Mouse (Mus musculus) heart, postnatal 0 days (tissue): ENCODE results near the gene Bhmt2. TPM values are rescaled to one million over a fixed set of nuclear protein-coding genes. Genes with fewer than 3 reads are reported as not detected.

Experiments used
- ATAC-seq: fragments of 200-750 bp; cut with Nextera tagmentation; 2 replicates; pipeline ENCODE4 v1.8.0; 2017; ENCODE audit warnings: low read depth, moderate number of reproducible peaks, moderate library complexity; ENCODE audit not compliant: insufficient read depth
- DNase-seq: peaks from one replicate; pipeline ENCODE4 v3.0.0-alpha.2; 2016; ENCODE audit warnings: low spot score
- H3K27ac ChIP-seq: fragments of 300-500 bp; sonication (generic); 2 replicates; pipeline ENCODE4 v1.5.1; 2014; ENCODE audit warnings: low read depth, mild to moderate bottlenecking
- H3K27me3 ChIP-seq: fragments of 300-500 bp; sonication (generic); 2 replicates; pipeline ENCODE4 v1.6.1; 2014; ENCODE audit warnings: low read length, mixed read lengths; ENCODE audit not compliant: control insufficient read depth, insufficient read depth
- H3K36me3 ChIP-seq: fragments of 300-500 bp; sonication (generic); replicated peaks from 2 replicates; pipeline ENCODE4 v1.6.1; 2014; ENCODE audit warnings: low read length, mixed read lengths; ENCODE audit not compliant: control insufficient read depth, insufficient read depth
- H3K4me1 ChIP-seq: fragments of 300-500 bp; sonication (generic); 2 replicates; pipeline ENCODE4 v1.6.1; 2014; ENCODE audit warnings: antibody characterized with exemption; ENCODE audit not compliant: control insufficient read depth, insufficient read depth
- H3K4me2 ChIP-seq: fragments of 300-500 bp; sonication (generic); 2 replicates; pipeline ENCODE4 v1.6.1; 2014; ENCODE audit warnings: low read depth, mild to moderate bottlenecking, low read length, moderate library complexity
- H3K4me3 ChIP-seq: fragments of 300-500 bp; sonication (generic); 2 replicates; pipeline ENCODE4 v1.5.1; 2014; ENCODE audit warnings: low read depth, low read length
- H3K9ac ChIP-seq: fragments of 300-500 bp; sonication (generic); replicated peaks from 2 replicates; pipeline ENCODE4 v1.6.1; 2014; ENCODE audit warnings: low read depth, low read length, mixed read lengths
- H3K9me3 ChIP-seq: fragments of 300-500 bp; sonication (generic); replicated peaks from 2 replicates; pipeline ENCODE4 v1.6.1; 2016; ENCODE audit warnings: low read length; ENCODE audit not compliant: control insufficient read depth
- CTCF ChIP-seq: IDR thresholded peaks from 2 replicates; pipeline ENCODE4 v1.5.1; 2016; ENCODE audit warnings: antibody characterized with exemption, control low read depth, low read depth
- EP300 ChIP-seq: IDR thresholded peaks from 2 replicates; pipeline ENCODE4 v1.6.1; 2016; ENCODE audit warnings: antibody characterized with exemption, low read depth
- WGBS: fragments of 180-500 bp; shearing (Covaris S2); extraction: QIAGEN DNeasy Blood & Tissue Kit; methylation state at CpG from one replicate; pipeline ENCODE4 v1.1.7; 2014; 5-methylcytosine and 5-hydroxymethylcytosine counted together
- polyA plus RNA-seq: library from polyadenylated mRNA; unstranded; fragments of >200 nt; fragmentation: Nextera tagmentation; extraction: Ambion mirVana; gene quantifications from 2 replicates; pipeline ENCODE4 v1.2.1, GENCODE M21; 2015
- total RNA-seq: library from RNA; depleted of rRNA; stranded (reverse); fragments of >200 nt; gene quantifications from 2 replicates; pipeline ENCODE4 v1.2.3, GENCODE M21; 2014; ENCODE audit warnings: low replicate concordance; rRNA removed

Bhmt2 gene
- total RNA-seq (not detected in 2 replicates), polyA plus RNA-seq (not detected in 2 replicates)

DNA sequence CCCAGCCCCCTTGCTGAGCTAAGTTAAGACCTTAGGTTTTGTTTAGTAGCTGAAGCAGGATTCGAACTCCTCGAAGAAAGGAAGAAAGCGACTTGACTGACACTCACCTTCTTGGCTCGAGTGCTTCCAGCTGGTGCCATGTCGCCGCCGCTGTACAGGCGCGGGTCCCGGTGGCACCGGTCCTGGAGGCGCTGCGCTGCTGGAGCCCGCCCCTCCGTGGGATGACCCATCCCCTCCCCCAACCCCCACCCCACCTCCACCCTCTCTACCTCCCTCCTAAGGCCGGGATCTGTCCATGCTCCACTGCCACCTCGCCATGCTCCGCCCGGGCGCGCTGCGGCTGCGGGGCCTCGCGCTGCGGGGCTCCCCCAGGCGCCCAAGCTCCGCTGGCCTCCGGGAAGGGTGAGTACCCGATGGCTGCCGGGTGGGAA lies at the start of gene Bhmt2, which contains the start of gene Dmgdh:
Gene Bhmt2, minus strand, starts transcription at position 172 of the 431 bp plus-strand sequence.
Gene Dmgdh, plus strand, starts transcription at position 303 of the 431 bp plus-strand sequence.
- peaks cover 10% of the 10 kb centered on the region; the same call in 1 of the 2 replicates for H3K27me3 ChIP-seq
- H3K36me3 ChIP-seq = no peaks in the 10 kb centered on the region
- no peak for ATAC-seq
- no peaks in the 10 kb centered on the region for H3K9me3 ChIP-seq
- H3K27ac ChIP-seq = no peak within 1 kb of the TSS
- peak within 1 kb of the TSS; percentile 11; the same call in 1 of the 2 replicates for H3K4me3 ChIP-seq
- 8% methylated on average over 25 of the region's 31 CpGs for WGBS
- H3K9ac ChIP-seq = no peak within 1 kb of the TSS
- TF ChIP-seq CTCF = no peak
- TF ChIP-seq EP300 = no peak
- H3K4me2 ChIP-seq = peak within 1 kb of the TSS; percentile 37
- H3K4me1 ChIP-seq = no peaks in the 10 kb centered on the region
- no peak for DNase-seq

DNA sequence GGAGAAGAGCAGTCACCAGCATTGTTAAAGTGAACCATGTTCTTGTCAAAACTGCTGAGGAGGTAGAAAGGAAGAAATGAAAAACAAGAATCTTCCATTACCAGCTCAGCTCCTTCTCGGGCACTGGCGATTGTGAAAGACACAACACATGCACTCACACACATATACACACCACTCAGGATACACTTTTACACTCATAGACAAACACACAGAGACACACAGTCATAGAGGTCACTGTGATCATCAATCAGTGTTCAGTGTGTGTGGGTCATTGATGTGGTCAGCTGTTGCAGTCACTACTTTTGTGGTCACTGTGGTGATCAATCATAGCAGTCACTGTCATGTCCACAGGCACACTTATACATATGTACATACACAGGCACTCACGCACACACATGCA lies 49.4 kb upstream of the Bhmt2 start:
- Histone ChIP-seq H3K4me2 (no peak overlapping the region), H3K9me3 (no peaks in the 10 kb centered on the region), H3K4me3 (no peak overlapping the region), H3K36me3 (no peaks in the 10 kb centered on the region), H3K9ac (no peak overlapping the region), H3K4me1 (no peaks in the 10 kb centered on the region), H3K27me3 (no peaks in the 10 kb centered on the region), H3K27ac (no peak overlapping the region)
- TF ChIP-seq EP300 (no peak), CTCF (no peak)
- no peak for ATAC-seq
- no peak for DNase-seq
- WGBS = 81% methylated on average over 3 of the region's 3 CpGs

DNA sequence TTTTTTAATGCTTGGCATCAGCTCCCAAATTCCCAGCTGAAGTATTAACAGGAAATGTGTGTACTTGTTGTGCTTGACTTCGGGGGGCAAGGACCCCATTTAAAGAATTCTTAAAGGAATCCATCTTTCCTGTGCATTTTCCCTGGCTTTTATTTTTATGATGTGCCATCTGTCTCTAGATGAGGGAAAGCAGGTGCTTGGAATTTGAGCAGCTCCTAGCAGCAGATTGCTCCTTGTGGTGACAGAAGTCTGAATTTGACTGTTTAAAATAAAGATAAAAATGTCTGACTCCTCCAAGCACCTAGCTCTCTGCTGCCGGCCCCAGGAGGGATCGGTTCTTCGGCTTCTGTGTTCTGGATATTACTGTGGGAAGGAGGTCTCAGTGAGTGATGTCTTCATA lies 47.8 kb upstream of the Bhmt2 start:
- Histone ChIP-seq H3K36me3 (no peaks in the 10 kb centered on the region), H3K27ac (no peak overlapping the region), H3K4me3 (no peak overlapping the region), H3K4me2 (no peak overlapping the region), H3K4me1 (no peaks in the 10 kb centered on the region), H3K9ac (no peak overlapping the region), H3K9me3 (no peaks in the 10 kb centered on the region), H3K27me3 (no peaks in the 10 kb centered on the region)
- WGBS = 66% methylated on average over 4 of the region's 4 CpGs
- DNase-seq = no peak
- TF ChIP-seq CTCF = no peak
- TF ChIP-seq EP300 = no peak
- no peak for ATAC-seq

- ATAC-seq (no peak), DNase-seq (peak; percentile 58)
- Histone ChIP-seq H3K9ac (no peak overlapping the region), H3K4me2 (no peak overlapping the region), H3K9me3 (no peaks in the 10 kb centered on the region), H3K4me1 (no peaks in the 10 kb centered on the region), H3K27me3 (no peaks in the 10 kb centered on the region), H3K36me3 (no peaks in the 10 kb centered on the region), H3K4me3 (no peak overlapping the region), H3K27ac (no peak overlapping the region)
- no peak for TF ChIP-seq EP300
- TF ChIP-seq CTCF = peak; percentile 79
- WGBS = 2% methylated on average over 7 of the region's 7 CpGs
Observed at GRCm38 (mm10) chr13:93718948-93719347, 44.8 kb upstream of the Bhmt2 start.

DNA sequence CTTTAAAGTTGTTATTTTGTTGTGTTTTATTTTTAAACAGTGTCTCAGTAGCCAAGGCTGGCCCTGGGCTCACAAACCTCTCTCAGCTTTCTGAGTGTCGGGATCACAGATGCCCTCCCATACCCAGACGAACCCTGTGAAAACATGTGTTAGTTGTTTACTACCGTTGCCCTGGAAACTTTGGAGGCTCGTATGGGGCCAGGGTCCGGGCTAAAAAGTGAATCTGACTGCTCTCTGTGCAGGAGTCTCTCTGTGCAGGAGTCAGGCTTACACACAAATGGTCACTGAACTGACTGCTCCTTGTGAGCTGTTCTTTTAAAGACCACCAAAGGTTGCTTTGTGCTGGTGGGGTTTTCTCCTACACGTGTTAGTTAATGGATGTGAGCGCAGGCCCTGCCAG lies 43.0 kb upstream of the Bhmt2 start:
- TF ChIP-seq CTCF = no peak
- TF ChIP-seq EP300 = no peak
- ATAC-seq (no peak), DNase-seq (no peak)
- Histone ChIP-seq H3K27me3 (no peaks in the 10 kb centered on the region), H3K27ac (no peak overlapping the region), H3K9ac (no peak overlapping the region), H3K4me3 (no peak overlapping the region), H3K4me1 (no peaks in the 10 kb centered on the region), H3K36me3 (no peaks in the 10 kb centered on the region), H3K4me2 (no peak overlapping the region), H3K9me3 (no peaks in the 10 kb centered on the region)
- 59% methylated on average over 7 of the region's 7 CpGs for WGBS

DNA sequence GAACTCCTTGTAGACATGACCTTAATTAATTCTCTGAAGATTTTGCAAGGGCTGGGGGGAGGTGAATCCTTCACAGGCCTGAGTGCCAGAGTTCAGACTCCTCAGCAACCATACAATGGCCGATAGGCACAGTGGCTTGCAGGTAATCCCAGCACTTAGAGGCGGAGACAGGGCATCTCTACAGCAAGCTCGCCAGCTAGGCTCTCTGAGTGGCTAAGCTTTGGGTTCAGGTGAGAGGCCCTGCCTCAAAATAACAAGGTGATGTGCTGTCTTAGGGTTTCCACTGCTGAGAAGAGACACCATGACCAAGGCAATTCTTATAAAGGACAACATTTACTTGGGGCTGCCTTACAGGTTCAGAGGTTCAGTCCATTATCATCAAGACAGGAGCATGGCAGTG lies 39.7 kb upstream of the Bhmt2 start:
- DNase-seq (no peak), ATAC-seq (no peak)
- no peak for TF ChIP-seq CTCF
- no peak for TF ChIP-seq EP300
- H3K4me1 ChIP-seq = no peaks in the 10 kb centered on the region
- H3K27ac ChIP-seq = no peak overlapping the region
- H3K4me3 ChIP-seq = no peak overlapping the region
- H3K4me2 ChIP-seq = no peak overlapping the region
- no peaks in the 10 kb centered on the region for H3K27me3 ChIP-seq
- H3K9ac ChIP-seq = no peak overlapping the region
- no peaks in the 10 kb centered on the region for H3K36me3 ChIP-seq
- H3K9me3 ChIP-seq = no peaks in the 10 kb centered on the region
- 84% methylated on average over 3 of the region's 3 CpGs for WGBS
